Mouse (Mus musculus) liver, embryonic 12.5 days (tissue): Measurements from ENCODE around the gene Ppp1r9b. TPM values are rescaled to one million over a fixed set of nuclear protein-coding genes. Genes with fewer than 3 reads are reported as not detected.
A peak's percentile ranks its signal among the peaks of the same experiment; 100 is the strongest.

Experiments
- ATAC-seq: fragments of 200-750 bp; cut with Nextera tagmentation; 2 replicates; pipeline ENCODE4 v1.8.0; 2017; ENCODE audit warnings: moderate number of reproducible peaks, mild to moderate bottlenecking, moderate library complexity
- H3K27ac ChIP-seq: fragments of 300-500 bp; sonication (generic); 2 replicates; pipeline ENCODE4 v1.5.1; 2016; ENCODE audit warnings: mild to moderate bottlenecking
- H3K27me3 ChIP-seq: fragments of 300-500 bp; sonication (generic); replicated peaks from 2 replicates; pipeline ENCODE4 v1.6.1; 2016; ENCODE audit warnings: mild to moderate bottlenecking, moderate library complexity
- H3K36me3 ChIP-seq: fragments of 300-500 bp; sonication (generic); 2 replicates; pipeline ENCODE4 v1.6.1; 2016; ENCODE audit warnings: mild to moderate bottlenecking, moderate library complexity
- H3K4me1 ChIP-seq: fragments of 300-500 bp; sonication (generic); 2 replicates; pipeline ENCODE4 v1.6.1; 2016
- H3K4me2 ChIP-seq: fragments of 300-500 bp; sonication (generic); 2 replicates; pipeline ENCODE4 v1.6.1; 2016; ENCODE audit warnings: mild to moderate bottlenecking, moderate library complexity
- H3K4me3 ChIP-seq: fragments of 300-500 bp; sonication (generic); 2 replicates; pipeline ENCODE4 v1.5.1; 2016; ENCODE audit warnings: mild to moderate bottlenecking, moderate library complexity
- H3K9ac ChIP-seq: fragments of 300-500 bp; sonication (generic); 2 replicates; pipeline ENCODE4 v1.6.1; 2016; ENCODE audit warnings: mild to moderate bottlenecking, moderate library complexity
- H3K9me3 ChIP-seq: fragments of 300-500 bp; sonication (generic); replicated peaks from 2 replicates; pipeline ENCODE4 v1.6.1; 2016; ENCODE audit warnings: mild to moderate bottlenecking, moderate library complexity
- WGBS: fragments of 180-500 bp; shearing (Covaris S2); methylation state at CpG from one replicate; pipeline ENCODE4 v1.1.7; 2016; ENCODE audit not compliant: insufficient replicate concordance; 5-methylcytosine and 5-hydroxymethylcytosine counted together
- polyA plus RNA-seq: library from polyadenylated mRNA; unstranded; fragments of >200 nt; fragmentation: Nextera tagmentation; extraction: Ambion mirVana; gene quantifications from 2 replicates; pipeline ENCODE4 v1.2.1, GENCODE M21; 2016

Gene Ppp1r9b
- polyA plus RNA-seq, 1 experiment from 2014 or later = 13.4 TPM

GRCm38 (mm10) chr11:94992480-94992753, 1.6 kb downstream of the Ppp1r9b start:
- Histone ChIP-seq H3K27ac (peak overlapping the region; percentile 90), H3K4me2 (peak overlapping the region; percentile 94), H3K4me3 (peak overlapping the region; percentile 86), H3K36me3 (peaks cover 41% of the 10 kb centered on the region), H3K27me3 (no peaks in the 10 kb centered on the region), H3K9me3 (no peaks in the 10 kb centered on the region), H3K9ac (peak overlapping the region; percentile 95), H3K4me1 (peaks cover 87% of the 10 kb centered on the region)
- no peak for ATAC-seq
- WGBS = under 1% methylated on average over 20 of the region's 20 CpGs

GRCm38 (mm10) chr11:94992754-94993606, 2.1 kb downstream of the Ppp1r9b start:
- peak overlapping the region; percentile 86 for H3K4me3 ChIP-seq
- ATAC-seq = no peak
- no peaks in the 10 kb centered on the region for H3K27me3 ChIP-seq
- 2% methylated on average over 22 of the region's 22 CpGs for WGBS
- H3K27ac ChIP-seq = peak overlapping the region; percentile 90
- H3K4me2 ChIP-seq = peak overlapping the region; percentile 94
- no peaks in the 10 kb centered on the region for H3K9me3 ChIP-seq
- H3K9ac ChIP-seq = peak overlapping the region; percentile 95
- peaks cover 87% of the 10 kb centered on the region for H3K4me1 ChIP-seq
- peaks cover 47% of the 10 kb centered on the region for H3K36me3 ChIP-seq

DNA sequence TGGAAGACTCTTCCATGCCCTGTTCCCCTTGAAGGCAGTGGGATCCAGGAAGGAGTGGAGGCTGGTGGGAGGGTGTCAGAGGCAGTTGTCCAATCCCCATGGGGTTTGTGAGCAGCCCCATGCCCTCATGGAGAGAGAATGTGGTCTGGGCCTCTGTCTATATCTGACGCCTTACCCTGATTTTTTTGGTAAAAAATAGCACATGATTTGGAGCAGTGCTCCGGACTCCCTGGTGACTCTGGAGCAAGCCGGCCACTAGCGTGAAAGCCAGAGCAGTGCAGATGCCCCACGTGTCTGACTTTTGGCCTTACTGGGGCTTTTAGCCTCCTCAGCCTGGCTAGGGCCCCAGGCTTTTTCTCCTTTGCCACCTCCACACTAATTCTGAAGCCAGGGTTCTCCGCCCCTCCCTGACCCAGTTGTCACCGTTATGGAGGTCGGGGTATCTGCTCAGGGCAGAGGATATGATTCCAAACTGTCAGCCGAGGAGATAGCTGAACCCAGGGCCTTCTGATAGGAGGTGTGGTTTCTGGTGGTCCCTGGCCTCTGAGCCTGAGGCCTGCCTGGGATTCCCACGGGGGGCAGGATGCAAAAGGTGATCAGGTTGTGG, 3.5 kb downstream of the Ppp1r9b start:
- peak overlapping the region; percentile 90 for H3K27ac ChIP-seq
- H3K4me3 ChIP-seq = peak overlapping the region; percentile 86
- H3K4me1 ChIP-seq = peaks cover 87% of the 10 kb centered on the region
- H3K36me3 ChIP-seq = peaks cover 60% of the 10 kb centered on the region
- H3K9ac ChIP-seq = peak overlapping the region; percentile 95
- no peaks in the 10 kb centered on the region for H3K27me3 ChIP-seq
- no peaks in the 10 kb centered on the region for H3K9me3 ChIP-seq
- WGBS = 24% methylated on average over 10 of the region's 10 CpGs
- no peak for ATAC-seq
- peak overlapping the region; percentile 94 for H3K4me2 ChIP-seq

GRCm38 (mm10) chr11:94994947-94995772, 4.3 kb downstream of the Ppp1r9b start:
- peaks cover 87% of the 10 kb centered on the region for H3K4me1 ChIP-seq
- H3K9ac ChIP-seq = peak overlapping the region; percentile 95

DNA sequence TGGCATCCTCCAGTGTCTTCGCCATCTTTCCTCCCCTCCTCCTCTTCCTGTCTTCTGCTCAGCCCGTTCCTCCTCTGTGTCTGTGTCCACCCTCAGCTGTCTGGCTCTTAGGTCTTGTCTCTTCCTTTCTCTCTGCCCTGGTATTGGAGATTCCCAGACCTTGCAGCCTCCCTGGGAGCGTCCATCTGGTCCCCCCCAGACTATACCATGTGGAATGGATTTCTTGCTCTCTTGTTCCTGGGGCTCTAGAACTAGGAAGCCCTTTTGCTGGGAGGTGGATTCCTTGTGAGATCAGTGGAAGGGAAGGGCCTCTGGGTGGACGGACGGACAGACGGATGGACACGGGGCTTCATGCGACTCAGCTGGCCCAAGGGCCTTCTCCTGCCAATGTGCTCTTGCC, 5.3 kb downstream of the Ppp1r9b start:
- Histone ChIP-seq H3K27ac (peak overlapping the region; percentile 90), H3K27me3 (no peaks in the 10 kb centered on the region), H3K9ac (peak overlapping the region; percentile 95), H3K4me3 (peak overlapping the region; percentile 86; the same call in 1 of the 2 replicates), H3K36me3 (peaks cover 77% of the 10 kb centered on the region), H3K4me2 (peak overlapping the region; percentile 94), H3K9me3 (no peaks in the 10 kb centered on the region), H3K4me1 (peaks cover 91% of the 10 kb centered on the region)
- no peak for ATAC-seq
- 77% methylated on average over 8 of the region's 8 CpGs for WGBS

More at GRCm38 (mm10) chr11:94994947-94995772, 4.3 kb downstream of the Ppp1r9b start:
- ATAC-seq = no peak
- H3K27ac ChIP-seq = peak overlapping the region; percentile 90
- H3K4me3 ChIP-seq = peak overlapping the region; percentile 86
- no peaks in the 10 kb centered on the region for H3K9me3 ChIP-seq
- peak overlapping the region; percentile 94 for H3K4me2 ChIP-seq
- H3K36me3 ChIP-seq = peaks cover 68% of the 10 kb centered on the region
- WGBS = 56% methylated on average over 11 of the region's 11 CpGs
- H3K27me3 ChIP-seq = no peaks in the 10 kb centered on the region

DNA sequence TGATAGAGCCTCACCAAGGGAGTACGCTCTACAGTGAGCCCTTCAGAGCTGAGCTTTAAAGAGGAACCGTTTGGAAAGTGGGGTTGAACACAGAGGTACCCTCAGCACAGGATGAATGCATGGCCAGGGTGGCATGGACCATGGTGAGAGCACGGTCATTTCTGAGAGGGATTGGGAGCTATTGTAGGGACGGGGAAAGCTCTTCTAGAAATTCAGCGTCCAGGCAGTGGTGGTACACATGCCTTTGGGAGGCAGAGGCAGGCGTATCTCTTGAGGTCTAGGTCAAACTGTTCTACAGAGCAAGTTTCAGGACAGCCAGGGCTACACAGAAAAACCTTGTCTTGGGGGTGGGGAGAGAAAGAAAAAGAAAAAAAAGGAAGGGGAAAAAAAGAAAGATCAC, 6.1 kb downstream of the Ppp1r9b start:
- WGBS = 63% methylated on average over 6 of the region's 6 CpGs
- Histone ChIP-seq H3K4me3 (peak overlapping the region; percentile 54), H3K27me3 (no peaks in the 10 kb centered on the region), H3K4me1 (peaks cover 99% of the 10 kb centered on the region), H3K9me3 (no peaks in the 10 kb centered on the region), H3K27ac (peak overlapping the region; percentile 90), H3K4me2 (peak overlapping the region; percentile 94), H3K36me3 (peaks cover 85% of the 10 kb centered on the region), H3K9ac (peak overlapping the region; percentile 95)
- ATAC-seq = no peak

GRCm38 (mm10) chr11:94997596-94997995, 6.8 kb downstream of the Ppp1r9b start:
- Histone ChIP-seq H3K9ac (peak overlapping the region; percentile 95), H3K4me2 (peak overlapping the region; percentile 94), H3K27me3 (no peaks in the 10 kb centered on the region), H3K36me3 (peaks cover 91% of the 10 kb centered on the region), H3K27ac (peak overlapping the region; percentile 90), H3K4me1 (peaks cover 99% of the 10 kb centered on the region), H3K9me3 (no peaks in the 10 kb centered on the region), H3K4me3 (peak overlapping the region; percentile 54)
- 16% methylated on average over 5 of the region's 5 CpGs for WGBS
- peak; percentile 93 for ATAC-seq

GRCm38 (mm10) chr11:94998041-94998531, 7.3 kb downstream of the Ppp1r9b start:
- ATAC-seq = peak; percentile 36

DNA sequence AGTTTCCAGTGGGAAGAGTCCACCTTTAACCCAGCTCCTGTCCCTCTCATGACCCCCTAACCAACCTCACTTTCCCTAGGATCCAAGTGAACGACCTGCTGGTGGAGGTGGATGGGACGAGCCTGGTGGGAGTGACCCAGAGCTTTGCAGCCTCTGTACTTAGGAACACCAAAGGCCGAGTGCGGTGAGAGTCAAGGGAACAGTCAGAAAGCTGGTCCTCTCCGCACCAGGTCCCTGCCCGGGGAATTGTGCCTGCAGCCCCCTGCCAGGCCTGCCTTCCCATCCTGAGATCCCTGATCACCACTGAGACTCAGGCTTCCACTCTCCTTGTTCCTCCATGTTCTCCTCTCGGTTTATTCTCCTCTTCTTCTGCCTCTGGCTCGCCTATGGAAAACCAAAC, 9.3 kb downstream of the Ppp1r9b start:
- Histone ChIP-seq H3K27ac (peak overlapping the region; percentile 90), H3K36me3 (peaks cover 98% of the 10 kb centered on the region), H3K9ac (peak overlapping the region; percentile 95), H3K4me3 (peak overlapping the region; percentile 54; the same call in 1 of the 2 replicates), H3K4me1 (peaks cover 99% of the 10 kb centered on the region), H3K4me2 (peak overlapping the region; percentile 94), H3K9me3 (no peaks in the 10 kb centered on the region), H3K27me3 (no peaks in the 10 kb centered on the region)
- no peak for ATAC-seq
- WGBS = 47% methylated on average over 8 of the region's 8 CpGs

More at GRCm38 (mm10) chr11:94998041-94998531, 7.3 kb downstream of the Ppp1r9b start:
- H3K4me3 ChIP-seq = peak overlapping the region; percentile 54
- peaks cover 99% of the 10 kb centered on the region for H3K4me1 ChIP-seq
- peaks cover 96% of the 10 kb centered on the region for H3K36me3 ChIP-seq
- no peaks in the 10 kb centered on the region for H3K9me3 ChIP-seq
- peak overlapping the region; percentile 90 for H3K27ac ChIP-seq
- 49% methylated on average over 16 of the region's 16 CpGs for WGBS
- peak overlapping the region; percentile 94 for H3K4me2 ChIP-seq
- H3K9ac ChIP-seq = peak overlapping the region; percentile 95
- no peaks in the 10 kb centered on the region for H3K27me3 ChIP-seq

- H3K27ac ChIP-seq = peak overlapping the region; percentile 90
- peak overlapping the region; percentile 94 for H3K4me2 ChIP-seq
- no peak for ATAC-seq
- H3K4me1 ChIP-seq = peaks cover 99% of the 10 kb centered on the region
- peaks cover 98% of the 10 kb centered on the region for H3K36me3 ChIP-seq
- H3K27me3 ChIP-seq = no peaks in the 10 kb centered on the region
- H3K9me3 ChIP-seq = no peaks in the 10 kb centered on the region
- peak overlapping the region; percentile 54; the same call in 1 of the 2 replicates for H3K4me3 ChIP-seq
- peak overlapping the region; percentile 95 for H3K9ac ChIP-seq
- WGBS = 9% methylated on average over 4 of the region's 4 CpGs
Observed at GRCm38 (mm10) chr11:95000548-95000947, 9.7 kb downstream of the Ppp1r9b start.

- Histone ChIP-seq H3K4me3 (peak overlapping the region; percentile 54; the same call in 1 of the 2 replicates), H3K27ac (peak overlapping the region; percentile 90), H3K4me2 (peak overlapping the region; percentile 94), H3K27me3 (no peaks in the 10 kb centered on the region), H3K36me3 (peaks cover 98% of the 10 kb centered on the region), H3K4me1 (peaks cover 99% of the 10 kb centered on the region), H3K9me3 (no peaks in the 10 kb centered on the region), H3K9ac (peak overlapping the region; percentile 95)
- ATAC-seq = peak; percentile 31; the same call in 1 of the 2 replicates
- WGBS = 8% methylated on average over 8 of the region's 8 CpGs
Observed at GRCm38 (mm10) chr11:95001058-95001457, 10.2 kb downstream of the Ppp1r9b start.
